Mouse (Mus musculus) hindbrain, postnatal 0 days (tissue): ENCODE data around the gene Colgalt2. TPM values are rescaled to one million over a fixed set of nuclear protein-coding genes. Genes with fewer than 3 reads are reported as not detected.

Experiments
- ATAC-seq: fragments of 200-750 bp; cut with Nextera tagmentation; 2 replicates; pipeline ENCODE4 v1.8.0; 2017; ENCODE audit warnings: mild to moderate bottlenecking, moderate TSS enrichment, moderate library complexity
- DNase-seq: peaks from one replicate; pipeline ENCODE4 v3.0.0-alpha.2; 2015; ENCODE audit warnings: low spot score
- H3K27ac ChIP-seq: fragments of 300-500 bp; sonication (generic); 2 replicates; pipeline ENCODE4 v1.5.1; 2014; ENCODE audit warnings: mild to moderate bottlenecking
- H3K27me3 ChIP-seq: fragments of 300-500 bp; sonication (generic); 2 replicates; pipeline ENCODE4 v1.6.1; 2014; ENCODE audit warnings: low read length, mixed read lengths; ENCODE audit not compliant: insufficient read depth
- H3K36me3 ChIP-seq: fragments of 300-500 bp; sonication (generic); 2 replicates; pipeline ENCODE4 v1.6.1; 2014; ENCODE audit warnings: low read length, mixed read lengths; ENCODE audit not compliant: insufficient read depth
- H3K4me1 ChIP-seq: fragments of 300-500 bp; sonication (generic); 2 replicates; pipeline ENCODE4 v1.6.1; 2014; ENCODE audit warnings: antibody characterized with exemption, low read length, mixed read lengths; ENCODE audit not compliant: insufficient read depth
- H3K4me2 ChIP-seq: fragments of 300-500 bp; sonication (generic); 2 replicates; pipeline ENCODE4 v1.6.1; 2014; ENCODE audit warnings: low read depth, mild to moderate bottlenecking, low read length, moderate library complexity, mixed read lengths
- H3K4me3 ChIP-seq: fragments of 300-500 bp; sonication (generic); 2 replicates; pipeline ENCODE4 v1.5.1; 2014; ENCODE audit warnings: low read length
- H3K9ac ChIP-seq: fragments of 300-500 bp; sonication (generic); replicated peaks from 2 replicates; pipeline ENCODE4 v1.6.1; 2014; ENCODE audit warnings: mild to moderate bottlenecking, low read length, moderate library complexity, mixed read lengths
- H3K9me3 ChIP-seq: fragments of 300-500 bp; sonication (generic); 2 replicates; pipeline ENCODE4 v1.6.1; 2016; ENCODE audit warnings: low read length, mixed read lengths
- CTCF ChIP-seq: IDR thresholded peaks from 2 replicates; pipeline ENCODE4 v1.5.1; 2016; ENCODE audit warnings: antibody characterized with exemption, control low read depth, low read depth
- WGBS: fragments of 180-500 bp; shearing (Covaris S2); extraction: QIAGEN DNeasy Blood & Tissue Kit; methylation state at CpG from one replicate; pipeline ENCODE4 v1.1.7; 2014; 5-methylcytosine and 5-hydroxymethylcytosine counted together
- polyA plus RNA-seq: library from polyadenylated mRNA; unstranded; fragments of >200 nt; fragmentation: Nextera tagmentation; extraction: Ambion mirVana; gene quantifications from 2 replicates; pipeline ENCODE4 v1.2.1, GENCODE M21; 2015
- total RNA-seq: library from RNA; depleted of rRNA; stranded (reverse); fragments of >200 nt; gene quantifications from 2 replicates; pipeline ENCODE4 v1.2.3, GENCODE M21; 2014

The Colgalt2 gene
- total and polyA plus RNA-seq, 2 experiments from 2014 or later: 3.4 to 6.6 TPM

GRCm38 (mm10) chr1:152542747-152543378 lies 143.2 kb downstream of the Colgalt2 start:
- TF ChIP-seq CTCF: no peak
- WGBS: 95% methylated on average over 6 of the region's 6 CpGs

DNA sequence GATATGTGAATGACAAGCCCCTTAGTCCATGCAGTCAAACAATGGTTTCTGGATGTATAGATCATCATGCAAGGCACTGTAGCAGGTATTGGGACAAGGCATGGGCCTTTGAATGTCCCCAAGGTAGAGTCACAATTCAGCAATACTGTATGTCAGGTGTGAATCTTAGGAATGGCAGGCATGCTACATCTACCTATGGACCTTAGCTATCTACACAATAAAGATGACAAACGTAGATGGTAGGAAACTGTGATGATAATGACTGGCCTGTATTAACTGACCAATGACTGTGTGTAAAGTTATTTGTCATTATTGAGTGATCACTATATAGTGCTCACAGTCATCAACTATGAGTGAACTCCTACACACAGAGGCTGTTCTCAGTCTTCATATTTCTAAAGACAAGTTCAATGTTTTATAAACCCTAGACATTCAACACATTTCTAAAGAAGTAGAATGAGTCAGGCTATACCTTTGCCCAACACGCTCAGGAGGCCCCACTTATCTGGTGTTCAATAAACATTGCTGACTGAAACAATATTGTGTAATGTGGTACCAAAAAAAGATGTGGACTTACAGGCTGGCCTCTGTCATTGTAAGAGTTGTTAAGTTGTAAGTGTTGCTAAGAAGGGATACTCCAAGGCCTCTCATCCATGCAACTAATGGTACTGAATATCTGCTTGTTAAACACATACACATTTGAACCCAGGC lies 144.0 kb downstream of the Colgalt2 start:
- no peaks in the 10 kb centered on the region for H3K9me3 ChIP-seq
- no peak for DNase-seq
- H3K4me3 ChIP-seq: no peak overlapping the region
- no peak for ATAC-seq
- 93% methylated on average over 2 of the region's 2 CpGs for WGBS
- H3K4me2 ChIP-seq: no peak overlapping the region
- H3K4me1 ChIP-seq: no peaks in the 10 kb centered on the region
- no peak for TF ChIP-seq CTCF
- no peak overlapping the region for H3K9ac ChIP-seq
- no peaks in the 10 kb centered on the region for H3K27me3 ChIP-seq
- H3K27ac ChIP-seq: no peak overlapping the region
- peaks cover 2% of the 10 kb centered on the region; the same call in 1 of the 2 replicates for H3K36me3 ChIP-seq

More at GRCm38 (mm10) chr1:152542747-152543378, 143.2 kb downstream of the Colgalt2 start:
- H3K27me3 ChIP-seq: no peaks in the 10 kb centered on the region
- no peak overlapping the region for H3K4me3 ChIP-seq
- ATAC-seq (no peak), DNase-seq (no peak)
- H3K27ac ChIP-seq: no peak overlapping the region
- H3K9ac ChIP-seq: no peak overlapping the region
- no peak overlapping the region for H3K4me2 ChIP-seq
- H3K9me3 ChIP-seq: no peaks in the 10 kb centered on the region
- no peaks in the 10 kb centered on the region; the same call in 1 of the 2 replicates for H3K36me3 ChIP-seq
- no peaks in the 10 kb centered on the region for H3K4me1 ChIP-seq

GRCm38 (mm10) chr1:152549061-152549738 lies 149.6 kb downstream of the Colgalt2 start:
- Histone ChIP-seq H3K27me3 (no peaks in the 10 kb centered on the region), H3K9me3 (no peaks in the 10 kb centered on the region), H3K4me3 (no peak overlapping the region), H3K4me1 (no peaks in the 10 kb centered on the region), H3K36me3 (peaks cover 12% of the 10 kb centered on the region; the same call in 1 of the 2 replicates), H3K9ac (no peak overlapping the region), H3K27ac (no peak overlapping the region), H3K4me2 (no peak overlapping the region)
- ATAC-seq (no peak), DNase-seq (no peak)
- TF ChIP-seq CTCF: no peak
- 91% methylated on average over 13 of the region's 13 CpGs for WGBS

GRCm38 (mm10) chr1:152550544-152550943 lies 150.9 kb downstream of the Colgalt2 start:
- Histone ChIP-seq H3K27me3 (no peaks in the 10 kb centered on the region), H3K4me2 (no peak overlapping the region), H3K9ac (no peak overlapping the region), H3K9me3 (no peaks in the 10 kb centered on the region), H3K36me3 (peaks cover 12% of the 10 kb centered on the region; the same call in 1 of the 2 replicates), H3K27ac (no peak overlapping the region), H3K4me3 (no peak overlapping the region), H3K4me1 (no peaks in the 10 kb centered on the region)
- DNase-seq: no peak
- TF ChIP-seq CTCF: no peak
- WGBS: 84% methylated on average over 2 of the region's 2 CpGs
- no peak for ATAC-seq

- WGBS: 83% methylated on average over 3 of the region's 3 CpGs
Measured at GRCm38 (mm10) chr1:152550973-152551372, 151.3 kb downstream of the Colgalt2 start.

GRCm38 (mm10) chr1:152553912-152554547 lies 154.4 kb downstream of the Colgalt2 start:
- TF ChIP-seq CTCF: no peak
- Histone ChIP-seq H3K27me3 (no peaks in the 10 kb centered on the region), H3K27ac (no peak overlapping the region), H3K4me2 (no peak overlapping the region), H3K9ac (no peak overlapping the region), H3K36me3 (peaks cover 10% of the 10 kb centered on the region; the same call in 1 of the 2 replicates), H3K9me3 (no peaks in the 10 kb centered on the region), H3K4me1 (peaks cover 13% of the 10 kb centered on the region), H3K4me3 (no peak overlapping the region)
- ATAC-seq (no peak), DNase-seq (no peak)
- 79% methylated on average over 15 of the region's 15 CpGs for WGBS

More at GRCm38 (mm10) chr1:152550973-152551372, 151.3 kb downstream of the Colgalt2 start:
- Histone ChIP-seq H3K27ac (no peak overlapping the region), H3K4me3 (no peak overlapping the region), H3K4me1 (peaks cover 3% of the 10 kb centered on the region), H3K9ac (no peak overlapping the region), H3K9me3 (no peaks in the 10 kb centered on the region), H3K4me2 (no peak overlapping the region), H3K27me3 (no peaks in the 10 kb centered on the region), H3K36me3 (peaks cover 12% of the 10 kb centered on the region; the same call in 1 of the 2 replicates)
- DNase-seq (no peak), ATAC-seq (no peak)
- TF ChIP-seq CTCF: no peak
